Mouse (Mus musculus) olfactory bulb, adult 2 months (tissue): ENCODE results near the gene Mfng. TPM values are rescaled to one million over a fixed set of nuclear protein-coding genes. Genes with fewer than 3 reads are reported as not detected.

Experiments used
- H3K27ac ChIP-seq: fragments of 200-500 bp; 2 replicates; pipeline ENCODE4 v1.5.1; 2012; ENCODE audit warnings: low read depth, low read length; ENCODE audit not compliant: insufficient read depth
- H3K4me1 ChIP-seq: fragments of 200-500 bp; 2 replicates; pipeline ENCODE4 v1.6.1; 2012; ENCODE audit warnings: low read length; ENCODE audit not compliant: control insufficient read depth, insufficient read depth
- H3K4me3 ChIP-seq: fragments of 200-500 bp; 2 replicates; pipeline ENCODE4 v1.5.1; 2012; ENCODE audit warnings: mild to moderate bottlenecking, low read depth, low read length, moderate library complexity; ENCODE audit not compliant: insufficient read depth
- CTCF ChIP-seq: fragments of 200-500 bp; IDR thresholded peaks from 2 replicates; pipeline ENCODE4 v1.5.1; 2012; ENCODE audit warnings: low read depth, mild to moderate bottlenecking, low read length, moderate library complexity; ENCODE audit not compliant: insufficient read depth
- POLR2A ChIP-seq: fragments of 200-500 bp; IDR thresholded peaks from 2 replicates; pipeline ENCODE4 v1.6.1; 2012; ENCODE audit warnings: mild to moderate bottlenecking, low read depth, low read length, moderate library complexity; ENCODE audit not compliant: insufficient read depth
- WGBS: fragments of 180-500 bp; shearing (Covaris S2); methylation state at CpG from one replicate; pipeline ENCODE4 v1.1.7; 2018; 5-methylcytosine and 5-hydroxymethylcytosine counted together
- polyA plus RNA-seq: library from polyadenylated mRNA; stranded (reverse); fragments of >200 nt; gene quantifications from 2 replicates; pipeline ENCODE4 v1.2.4, GENCODE M21; 2012; ENCODE audit warnings: low replicate concordance; ENCODE audit not compliant: missing spikeins, insufficient read depth, insufficient read length

Gene Mfng
- polyA plus RNA-seq, 1 experiment: not detected

DNA sequence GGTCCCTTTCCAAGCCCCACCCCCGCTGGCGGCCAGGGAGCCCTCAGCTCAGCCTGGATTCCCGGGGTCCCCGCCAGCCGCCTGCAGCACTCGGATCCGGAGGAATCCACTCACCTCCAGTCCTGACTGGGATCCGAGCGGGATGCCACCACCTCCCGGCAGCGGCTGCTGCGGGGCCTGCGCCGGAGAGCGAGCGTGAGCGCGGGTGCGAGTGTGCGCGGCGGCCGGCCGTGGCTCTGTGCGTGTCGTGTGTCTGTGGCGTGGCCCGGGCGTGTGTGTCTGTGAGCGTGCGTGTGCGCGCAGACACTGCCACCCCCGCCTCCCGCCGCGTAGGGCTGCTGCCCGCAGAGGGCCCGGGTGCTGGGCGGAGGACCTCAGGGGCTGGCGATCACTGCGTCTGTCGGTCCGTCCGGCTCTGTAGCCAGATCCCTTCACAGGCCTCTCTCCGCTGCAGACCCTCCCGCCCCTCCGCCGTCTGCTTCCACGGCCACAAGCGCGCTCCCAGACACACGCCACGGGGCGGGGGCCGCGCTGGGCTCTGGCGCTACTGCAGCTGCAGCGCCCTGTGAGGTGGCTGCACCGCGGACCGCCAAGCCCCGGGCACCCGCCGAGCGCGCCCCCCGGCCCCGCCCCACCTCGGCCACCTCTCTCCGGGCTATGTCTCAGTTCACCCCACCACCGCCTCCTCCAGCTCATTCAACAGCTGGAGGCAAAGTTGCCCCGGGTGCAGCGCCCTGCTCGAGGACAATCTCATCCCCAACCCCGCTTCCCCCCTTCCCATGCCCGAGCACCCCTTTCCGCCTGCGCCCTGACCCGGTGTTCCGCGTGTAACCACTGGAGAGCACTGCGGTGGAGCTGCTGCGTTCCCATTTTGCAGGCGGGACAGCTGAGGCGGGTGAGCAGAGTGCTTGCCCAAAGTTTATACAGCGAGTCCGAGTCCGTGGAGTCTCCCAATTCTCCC is 54.7 kb downstream of the Mfng start, which contains the start of gene Elfn2:
TSS of gene Elfn2 (minus strand) at position 482 of the 961 bp plus-strand sequence.
- 2% methylated on average over 89 of the region's 89 CpGs for WGBS
- Histone ChIP-seq H3K27ac (peak within 1 kb of the TSS; percentile 90), H3K4me1 (peaks cover 42% of the 10 kb centered on the region), H3K4me3 (peak within 1 kb of the TSS; percentile 85)
- TF ChIP-seq POLR2A (peak; percentile 33; the same call in 1 of the 2 replicates), CTCF (peak; percentile 8; the same call in 1 of the 2 replicates)

DNA sequence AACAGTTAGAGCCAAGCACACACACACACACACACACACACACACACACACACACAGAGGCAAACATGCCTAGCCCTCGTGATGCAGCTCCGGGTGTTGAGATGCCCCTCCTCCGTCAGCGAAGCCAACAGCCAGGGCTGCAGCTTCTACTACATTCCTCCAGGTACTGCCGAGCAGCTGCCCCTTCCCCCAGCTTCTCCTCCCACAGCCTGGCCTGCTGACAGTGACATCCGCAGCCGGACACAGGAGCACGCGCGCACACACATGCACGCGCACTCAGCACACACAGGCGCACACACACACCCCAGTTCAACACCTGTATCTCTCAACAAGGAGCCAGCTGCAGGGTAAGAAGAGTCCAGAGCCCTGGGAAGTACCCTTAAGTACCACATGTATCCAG is 56.3 kb downstream of the Mfng start:
- peak overlapping the region; percentile 85 for H3K4me3 ChIP-seq
- H3K4me1 ChIP-seq: peaks cover 57% of the 10 kb centered on the region
- 28% methylated on average over 13 of the region's 13 CpGs for WGBS
- peak overlapping the region; percentile 90 for H3K27ac ChIP-seq
- TF ChIP-seq CTCF (no peak), POLR2A (no peak)

DNA sequence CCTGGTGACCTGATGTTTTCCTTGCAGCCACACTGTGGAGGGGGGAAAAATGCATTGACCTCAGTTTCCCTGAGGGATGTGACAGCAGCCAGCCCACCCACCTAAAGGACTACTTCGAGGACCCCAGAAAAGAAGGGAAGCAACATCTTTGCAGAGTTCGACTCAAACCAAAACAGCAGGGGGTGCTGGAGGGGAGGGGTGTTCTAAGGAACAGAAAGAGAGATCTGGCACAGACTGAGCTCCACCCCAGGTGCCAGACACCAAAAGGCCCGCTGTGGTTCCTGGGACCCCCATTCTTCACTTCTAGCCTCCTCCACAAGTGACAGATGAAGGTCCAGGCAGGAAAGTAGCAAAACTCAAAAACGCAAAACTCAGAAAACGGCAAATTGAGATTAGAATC is 57.4 kb downstream of the Mfng start:
- H3K4me3 ChIP-seq: peak overlapping the region; percentile 85
- WGBS: 27% methylated on average over 5 of the region's 5 CpGs
- no peak overlapping the region for H3K27ac ChIP-seq
- TF ChIP-seq CTCF: no peak
- peaks cover 67% of the 10 kb centered on the region for H3K4me1 ChIP-seq

DNA sequence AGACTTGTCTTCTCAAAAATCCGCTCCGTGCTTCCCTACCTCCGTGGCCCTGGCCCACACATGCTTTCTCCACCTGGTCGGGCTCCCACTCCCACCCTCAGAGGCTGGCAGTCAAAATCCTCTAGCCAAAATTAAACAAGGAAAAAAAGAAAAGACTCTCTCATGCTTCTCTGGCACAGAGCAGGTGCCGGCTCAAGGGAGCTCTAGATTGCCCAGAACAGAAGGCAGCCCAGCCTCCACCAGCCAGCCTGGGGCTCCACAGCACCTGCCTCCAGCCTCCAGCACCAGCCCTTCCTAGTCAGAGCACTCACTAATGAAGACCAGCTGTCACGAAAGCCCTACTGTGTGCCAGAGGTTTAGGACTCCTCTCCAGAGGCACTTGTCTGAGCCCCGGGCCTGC is 59.5 kb downstream of the Mfng start:
- WGBS: 43% methylated on average over 7 of the region's 7 CpGs
- Histone ChIP-seq H3K27ac (peak overlapping the region; percentile 79), H3K4me3 (no peak overlapping the region; the same call in 1 of the 2 replicates), H3K4me1 (peaks cover 71% of the 10 kb centered on the region)
- TF ChIP-seq CTCF: no peak
- no peak for TF ChIP-seq POLR2A

DNA sequence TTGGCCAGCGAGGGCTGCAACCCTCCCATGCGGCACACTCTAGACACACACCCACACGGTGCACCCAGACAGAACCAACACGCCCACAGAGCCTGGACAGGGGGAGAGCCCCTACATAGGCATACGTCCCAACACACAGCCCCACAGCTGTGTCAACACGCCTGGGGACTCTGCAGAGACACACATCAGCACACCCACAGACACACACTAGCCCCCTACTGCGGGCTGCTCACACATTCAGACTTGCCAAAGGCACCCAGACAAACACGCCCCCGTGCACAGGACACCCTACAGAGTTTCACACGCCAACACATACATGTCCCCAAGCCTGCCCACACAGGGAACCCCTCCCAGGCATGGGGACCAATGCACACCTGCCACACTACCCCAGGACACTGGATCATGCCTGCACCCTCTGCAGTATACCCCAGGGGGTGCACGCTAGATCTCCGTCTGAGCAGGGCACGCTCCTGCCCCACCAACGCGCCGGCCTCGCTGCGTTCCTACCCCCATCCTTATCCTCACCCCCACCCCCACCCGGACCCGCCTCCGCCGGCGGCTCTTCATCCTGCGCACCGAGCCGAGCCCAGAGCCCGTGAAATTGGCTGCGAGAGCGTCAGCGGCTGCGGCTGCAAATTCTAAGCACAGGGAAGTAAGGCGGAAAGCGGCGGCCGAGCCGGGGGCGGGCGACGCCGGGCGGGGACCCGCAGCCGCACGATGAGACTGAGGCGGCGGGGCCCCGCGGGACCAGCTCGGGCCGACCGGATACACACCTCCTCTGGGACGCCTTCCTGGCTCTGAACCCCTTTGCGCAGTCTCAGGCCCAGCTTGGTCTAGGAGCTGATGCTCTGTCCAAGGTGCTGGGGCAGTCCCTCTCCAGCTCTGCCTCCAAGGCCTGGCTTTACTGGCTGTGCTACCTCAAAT is 60.7 kb downstream of the Mfng start:
- H3K4me1 ChIP-seq: peaks cover 80% of the 10 kb centered on the region
- peak overlapping the region; percentile 43 for H3K4me3 ChIP-seq
- TF ChIP-seq CTCF (no peak), POLR2A (no peak)
- peak overlapping the region; percentile 89 for H3K27ac ChIP-seq
- 3% methylated on average over 53 of the region's 53 CpGs for WGBS

DNA sequence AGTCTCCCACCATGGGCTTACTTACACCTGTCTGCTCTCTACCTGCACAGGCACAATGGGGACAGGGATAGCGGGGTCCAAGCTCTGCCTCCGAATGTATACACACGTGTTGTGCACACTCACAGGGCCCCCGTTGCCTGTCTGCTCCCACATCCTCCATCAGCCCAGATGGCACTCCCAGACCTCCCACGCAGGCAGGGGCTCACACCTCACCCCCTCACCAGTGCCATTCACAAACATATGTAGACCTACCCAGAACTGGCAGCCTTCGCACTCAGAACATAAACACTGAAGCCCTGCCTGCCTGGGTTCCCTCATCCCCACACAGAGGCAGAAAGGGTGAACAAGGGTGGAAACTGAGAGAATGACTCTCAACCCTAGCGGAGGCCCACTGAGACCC is 61.3 kb downstream of the Mfng start:
- WGBS: 39% methylated on average over 7 of the region's 7 CpGs
- Histone ChIP-seq H3K27ac (peak overlapping the region; percentile 89), H3K4me3 (peak overlapping the region; percentile 43), H3K4me1 (peaks cover 81% of the 10 kb centered on the region)
- TF ChIP-seq POLR2A: no peak
- TF ChIP-seq CTCF: no peak

DNA sequence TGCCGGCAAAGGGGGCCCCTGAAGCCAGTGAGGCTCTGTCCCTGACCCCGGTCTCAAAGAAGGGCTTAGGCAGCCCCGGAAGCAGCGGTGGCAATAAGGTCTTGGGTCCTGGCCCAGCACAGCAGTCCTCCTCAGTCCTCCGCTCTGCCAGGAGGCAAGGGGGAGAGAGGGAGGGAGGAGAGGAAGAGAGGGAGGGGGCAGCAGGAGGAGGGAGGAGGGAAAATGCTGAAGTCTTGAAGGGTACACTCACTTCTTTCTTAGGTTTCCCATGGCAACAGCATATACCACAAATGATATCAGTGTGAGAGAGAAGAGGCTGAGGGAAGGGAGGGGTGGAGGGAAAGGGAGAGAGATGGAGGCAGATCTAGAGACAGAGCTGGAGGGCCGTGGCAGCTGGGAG is 62.6 kb downstream of the Mfng start:
- TF ChIP-seq CTCF: no peak
- TF ChIP-seq POLR2A: no peak
- WGBS: 13% methylated on average over 6 of the region's 6 CpGs
- Histone ChIP-seq H3K27ac (peak overlapping the region; percentile 89), H3K4me3 (peak overlapping the region; percentile 52), H3K4me1 (peaks cover 79% of the 10 kb centered on the region)

DNA sequence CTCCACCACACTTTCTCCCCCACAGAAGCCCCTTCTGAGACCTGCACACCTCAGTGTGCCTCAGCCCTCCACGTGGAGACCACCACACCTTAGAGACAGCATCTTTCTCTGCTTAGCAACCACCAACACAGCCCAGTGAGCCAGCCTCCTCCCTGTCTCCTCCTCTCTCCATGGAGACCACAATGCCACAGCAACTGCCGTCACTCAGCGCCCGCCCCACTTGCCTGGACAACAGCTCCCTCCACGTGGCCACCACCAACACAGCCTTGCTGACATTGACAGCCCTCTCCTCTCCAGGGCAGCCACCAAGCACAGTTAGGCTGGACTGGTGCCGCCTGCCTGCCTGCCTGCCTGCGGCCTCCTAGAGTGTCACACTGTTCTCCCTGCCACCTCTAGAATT is 63.5 kb downstream of the Mfng start:
- TF ChIP-seq CTCF (no peak), POLR2A (no peak)
- WGBS: 21% methylated on average over 7 of the region's 7 CpGs
- H3K4me3 ChIP-seq: peak overlapping the region; percentile 52
- H3K27ac ChIP-seq: peak overlapping the region; percentile 89
- peaks cover 80% of the 10 kb centered on the region for H3K4me1 ChIP-seq
